Mouse (Mus musculus): Measurements from ENCODE around the gene Zdhhc5. TPM values are rescaled to one million over a fixed set of nuclear protein-coding genes. Genes with fewer than 3 reads are reported as not detected.
"Not testable (repeated sequence)": the region's sequence is repeated elsewhere in the genome, so short reads cannot be mapped to it uniquely, and the experiment has no call there.

Gene Zdhhc5
- total RNA-seq, 2 experiments from 2014 or later, result 52.5 to 61.7 TPM

GRCm38 (mm10) chr2:84735346-84735920 is 20.5 kb upstream of the Zdhhc5 start:
- no peak for DNase-seq (ENCODE audit: low spot score in 2 of 2)

- DNase-seq (ENCODE audit: low spot score in 2 of 2), result no peak
Measured at GRCm38 (mm10) chr2:84734919-84735318, 19.9 kb upstream of the Zdhhc5 start.

GRCm38 (mm10) chr2:84734351-84734864 is 19.4 kb upstream of the Zdhhc5 start:
- DNase-seq (ENCODE audit: low spot score in 2 of 2), result no peak

- no peak for DNase-seq (ENCODE audit: low spot score in 2 of 2)
Measured at GRCm38 (mm10) chr2:84733579-84734300, 18.8 kb upstream of the Zdhhc5 start, which contains the start of gene Ypel4. TSS of gene Ypel4 (plus strand) at chr2:84734058.

- no peak for DNase-seq (ENCODE audit: low spot score in 2 of 2)
Measured at GRCm38 (mm10) chr2:84732394-84732793, 17.4 kb upstream of the Zdhhc5 start.

- no peak for DNase-seq (ENCODE audit: low spot score in 2 of 2)
Measured at GRCm38 (mm10) chr2:84731206-84731605, 16.2 kb upstream of the Zdhhc5 start.

- DNase-seq (ENCODE audit: low spot score in 2 of 2), result not testable (repeated sequence)
Measured at GRCm38 (mm10) chr2:84728191-84728590, 13.2 kb upstream of the Zdhhc5 start.

GRCm38 (mm10) chr2:84727172-84727858 is 12.3 kb upstream of the Zdhhc5 start, which contains the start of gene Clp1:
TSS of gene Clp1 (minus strand) at chr2:84727350.
- DNase-seq (ENCODE audit: low spot score in 2 of 2), result peak; percentile 78 to 91

- DNase-seq (ENCODE audit: low spot score in 2 of 2), result no peak
Measured at GRCm38 (mm10) chr2:84726716-84727115, 11.7 kb upstream of the Zdhhc5 start.

- no peak for DNase-seq (ENCODE audit: low spot score in 2 of 2)
Measured at GRCm38 (mm10) chr2:84725770-84726169, 10.8 kb upstream of the Zdhhc5 start.

- DNase-seq (ENCODE audit: low spot score in 2 of 2), result no peak
Measured at GRCm38 (mm10) chr2:84723856-84724255, 8.9 kb upstream of the Zdhhc5 start.

- no peak for DNase-seq (ENCODE audit: low spot score in 2 of 2)
Measured at GRCm38 (mm10) chr2:84721182-84721581, 6.2 kb upstream of the Zdhhc5 start.

GRCm38 (mm10) chr2:84720718-84721117 is 5.7 kb upstream of the Zdhhc5 start:
- DNase-seq (ENCODE audit: low spot score in 2 of 2), result no peak

- no peak for DNase-seq (ENCODE audit: low spot score in 2 of 2)
Measured at GRCm38 (mm10) chr2:84717357-84717756, 2.4 kb upstream of the Zdhhc5 start.

GRCm38 (mm10) chr2:84716423-84717355 is 1.7 kb upstream of the Zdhhc5 start:
- DNase-seq (ENCODE audit: low spot score in 2 of 2), result no peak

GRCm38 (mm10) chr2:84715562-84716361 is 782 bp upstream of the Zdhhc5 start:
- DNase-seq (ENCODE audit: low spot score in 2 of 2), result no peak

GRCm38 (mm10) chr2:84714422-84714810 is 564 bp downstream of the Zdhhc5 start:
- DNase-seq (ENCODE audit: low spot score in 2 of 2), result no peak

- no peak for DNase-seq (ENCODE audit: low spot score in 2 of 2)
Measured at GRCm38 (mm10) chr2:84711898-84712297, 3.1 kb downstream of the Zdhhc5 start.

- DNase-seq (ENCODE audit: low spot score in 2 of 2), result no peak
Measured at GRCm38 (mm10) chr2:84707523-84707922, 7.5 kb downstream of the Zdhhc5 start.

- no peak for DNase-seq (ENCODE audit: low spot score in 2 of 2)
Measured at GRCm38 (mm10) chr2:84705295-84705694, 9.7 kb downstream of the Zdhhc5 start.
